Mouse (Mus musculus) kidney, embryonic 14.5 days (tissue): ENCODE results near the gene Sars. TPM values are rescaled to one million over a fixed set of nuclear protein-coding genes. Genes with fewer than 3 reads are reported as not detected.
A peak's percentile ranks its signal among the peaks of the same experiment; 100 is the strongest.

Experiments
- ATAC-seq: fragments of 200-750 bp; cut with Nextera tagmentation; 2 replicates; pipeline ENCODE4 v1.8.0; 2017; ENCODE audit warnings: moderate number of reproducible peaks, mild to moderate bottlenecking, moderate TSS enrichment, moderate library complexity; ENCODE audit not compliant: low FRiP score, low TSS enrichment
- H3K27ac ChIP-seq: fragments of 300-500 bp; sonication (generic); 2 replicates; pipeline ENCODE4 v1.5.1; 2014; ENCODE audit warnings: low read depth, mild to moderate bottlenecking, low read length, moderate library complexity, mixed read lengths
- H3K27me3 ChIP-seq: fragments of 300-500 bp; sonication (generic); 2 replicates; pipeline ENCODE4 v1.6.1; 2014; ENCODE audit warnings: mild to moderate bottlenecking, low read length; ENCODE audit not compliant: control insufficient read depth, insufficient read depth
- H3K36me3 ChIP-seq: fragments of 300-500 bp; sonication (generic); 2 replicates; pipeline ENCODE4 v1.6.1; 2014; ENCODE audit warnings: low read length, mixed read lengths; ENCODE audit not compliant: control insufficient read depth, insufficient read depth
- H3K4me1 ChIP-seq: fragments of 300-500 bp; sonication (generic); 2 replicates; pipeline ENCODE4 v1.6.1; 2014; ENCODE audit warnings: low read length, mixed read lengths; ENCODE audit not compliant: control insufficient read depth, insufficient read depth
- H3K4me2 ChIP-seq: fragments of 300-500 bp; sonication (generic); replicated peaks from 2 replicates; pipeline ENCODE4 v1.6.1; 2014; ENCODE audit warnings: low read depth, mild to moderate bottlenecking, low read length
- H3K4me3 ChIP-seq: fragments of 300-500 bp; sonication (generic); 2 replicates; pipeline ENCODE4 v1.5.1; 2014; ENCODE audit warnings: mild to moderate bottlenecking, low read length
- H3K9ac ChIP-seq: fragments of 300-500 bp; sonication (generic); 2 replicates; pipeline ENCODE4 v1.6.1; 2014; ENCODE audit warnings: low read depth, mild to moderate bottlenecking, low read length, moderate library complexity
- H3K9me3 ChIP-seq: fragments of 300-500 bp; sonication (generic); 2 replicates; pipeline ENCODE4 v1.6.1; 2016; ENCODE audit warnings: low read length; ENCODE audit not compliant: control insufficient read depth
- WGBS: fragments of 180-500 bp; shearing (Covaris S2); extraction: QIAGEN DNeasy Blood & Tissue Kit; methylation state at CpG from one replicate; pipeline ENCODE4 v1.1.7; 2014; 5-methylcytosine and 5-hydroxymethylcytosine counted together
- polyA plus RNA-seq: library from polyadenylated mRNA; unstranded; fragments of >200 nt; fragmentation: Nextera tagmentation; extraction: Ambion mirVana; gene quantifications from 2 replicates; pipeline ENCODE4 v1.2.1, GENCODE M21; 2014

Sars gene
- polyA plus RNA-seq, 1 experiment from 2014 or later: 120 TPM

DNA sequence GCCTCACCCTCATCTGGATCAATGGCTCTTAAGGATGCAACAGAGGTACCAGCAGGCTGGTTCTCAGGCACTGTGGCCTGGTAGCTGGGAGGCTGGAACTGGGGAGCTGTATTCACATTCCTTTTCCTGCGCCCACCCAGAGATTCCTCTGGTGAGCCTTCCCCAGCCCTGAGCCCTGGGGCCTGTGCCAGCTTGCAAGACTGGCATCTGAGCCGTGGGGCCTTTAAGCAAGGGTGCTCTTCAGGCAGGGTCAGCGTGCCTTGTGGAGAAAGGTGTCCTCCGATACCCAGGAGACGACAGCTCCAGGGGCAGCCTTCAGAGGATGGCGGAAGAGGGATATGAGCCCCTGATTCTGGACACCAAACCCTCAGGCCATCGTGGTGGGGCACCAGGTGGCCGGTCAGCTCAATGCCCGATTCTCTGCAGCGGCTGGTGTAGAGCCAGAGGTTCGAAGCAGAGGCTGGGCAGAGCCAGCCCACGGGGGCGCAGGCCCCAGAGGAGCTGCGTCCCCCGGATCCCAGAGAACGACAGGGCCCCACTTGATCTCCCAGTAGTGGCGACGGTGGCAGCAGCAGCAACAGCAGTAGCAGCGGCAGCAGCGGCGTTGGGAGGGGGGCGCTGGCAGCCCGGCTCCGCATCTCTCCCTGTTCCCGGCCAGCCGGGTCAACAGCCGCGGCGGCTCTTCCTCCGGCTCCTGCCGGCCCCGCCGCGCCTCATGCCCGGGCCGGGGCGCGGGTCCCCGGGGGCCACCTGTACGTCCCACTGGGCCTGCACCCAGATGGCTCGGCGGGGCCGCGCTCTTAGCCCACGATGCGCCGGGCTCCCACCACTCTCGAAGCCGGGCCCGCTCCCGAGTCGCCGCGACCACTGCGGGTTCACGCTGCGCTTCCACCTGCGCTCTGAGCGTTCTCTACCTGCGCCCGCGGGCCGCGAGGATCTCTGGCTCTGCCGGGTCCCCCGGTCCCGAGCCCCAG, 29.9 kb downstream of the Sars start, which contains the start of gene Celsr2:
Gene Celsr2 (minus strand): TSS at position 696 of the 974 bp plus-strand sequence.
- peak; percentile 19 for ATAC-seq
- peaks cover 17% of the 10 kb centered on the region for H3K9me3 ChIP-seq
- H3K4me3 ChIP-seq: peak within 1 kb of the TSS; percentile 80
- peaks cover 22% of the 10 kb centered on the region for H3K36me3 ChIP-seq
- peak within 1 kb of the TSS; percentile 51; the same call in 1 of the 2 replicates for H3K27ac ChIP-seq
- H3K9ac ChIP-seq: peak within 1 kb of the TSS; percentile 82
- WGBS: 8% methylated on average over 56 of the region's 67 CpGs
- H3K27me3 ChIP-seq: peaks cover 8% of the 10 kb centered on the region; the same call in 1 of the 2 replicates
- peak within 1 kb of the TSS; percentile 97 for H3K4me2 ChIP-seq
- peaks cover 19% of the 10 kb centered on the region; the same call in 1 of the 2 replicates for H3K4me1 ChIP-seq

DNA sequence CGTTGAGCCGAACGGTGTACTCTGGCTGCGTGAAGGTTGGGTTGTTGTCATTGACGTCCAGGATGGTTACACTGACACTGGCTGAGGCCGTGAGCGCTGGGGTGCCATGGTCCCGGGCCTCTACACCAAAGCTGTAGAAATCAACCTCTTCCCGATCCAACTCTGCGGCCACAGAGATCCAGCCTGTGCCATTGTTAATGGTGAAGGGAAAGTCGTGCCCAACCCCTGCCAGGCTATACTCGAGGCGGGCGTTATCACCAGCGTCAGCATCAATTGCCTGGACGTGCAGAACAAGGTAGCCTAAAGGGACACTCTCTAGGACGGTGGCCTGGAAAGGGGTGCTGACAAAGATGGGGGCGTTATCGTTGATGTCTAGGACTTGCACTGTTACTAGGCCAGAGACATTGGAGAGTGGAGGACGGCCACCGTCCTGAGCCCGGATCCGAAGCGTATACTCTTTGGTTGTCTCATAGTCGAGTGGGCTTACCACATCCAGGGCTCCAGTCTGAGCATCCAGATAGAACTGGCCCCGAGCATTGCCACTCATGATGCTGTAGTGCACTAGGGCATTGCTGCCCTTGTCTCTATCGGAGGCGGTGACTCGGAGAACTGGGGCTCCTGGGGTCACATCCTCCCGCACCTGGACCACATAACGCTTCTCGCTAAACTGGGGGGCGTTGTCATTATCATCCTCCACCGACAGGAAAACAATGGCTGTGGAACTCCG, 31.2 kb downstream of the Sars start:
- Histone ChIP-seq H3K27ac (no peak overlapping the region), H3K27me3 (peaks cover 8% of the 10 kb centered on the region; the same call in 1 of the 2 replicates), H3K4me3 (no peak overlapping the region), H3K9me3 (peaks cover 17% of the 10 kb centered on the region), H3K36me3 (peaks cover 22% of the 10 kb centered on the region), H3K4me1 (peaks cover 24% of the 10 kb centered on the region; the same call in 1 of the 2 replicates), H3K9ac (no peak overlapping the region), H3K4me2 (no peak overlapping the region)
- no peak for ATAC-seq
- 96% methylated on average over 35 of the region's 35 CpGs for WGBS

DNA sequence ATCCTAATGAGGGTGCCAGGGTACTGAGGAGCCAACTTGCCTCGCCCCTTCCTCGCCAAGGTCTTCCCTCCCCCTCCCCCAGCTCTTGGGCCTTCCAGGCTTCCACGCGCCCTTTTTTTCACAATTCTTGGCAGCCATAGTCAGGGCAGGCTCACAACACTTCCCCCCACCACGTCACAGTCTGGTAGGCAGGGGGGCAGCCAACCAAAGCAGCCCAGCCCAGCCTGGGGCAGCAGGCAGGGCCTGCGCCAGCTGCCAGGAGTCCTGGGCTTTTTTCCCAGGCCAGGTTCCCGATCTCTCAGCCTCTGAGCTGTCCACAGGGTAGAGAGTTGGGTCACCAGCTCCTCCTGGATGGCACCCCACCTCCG, 33.3 kb downstream of the Sars start:
- H3K9me3 ChIP-seq: peaks cover 17% of the 10 kb centered on the region
- H3K4me2 ChIP-seq: peak overlapping the region; percentile 40
- 44% methylated on average over 8 of the region's 8 CpGs for WGBS
- peaks cover 5% of the 10 kb centered on the region; the same call in 1 of the 2 replicates for H3K27me3 ChIP-seq
- peaks cover 24% of the 10 kb centered on the region; the same call in 1 of the 2 replicates for H3K4me1 ChIP-seq
- H3K9ac ChIP-seq: peak overlapping the region; percentile 56
- H3K4me3 ChIP-seq: peak overlapping the region; percentile 17; the same call in 1 of the 2 replicates
- H3K27ac ChIP-seq: peak overlapping the region; percentile 99
- H3K36me3 ChIP-seq: peaks cover 27% of the 10 kb centered on the region
- ATAC-seq: peak; percentile 71

DNA sequence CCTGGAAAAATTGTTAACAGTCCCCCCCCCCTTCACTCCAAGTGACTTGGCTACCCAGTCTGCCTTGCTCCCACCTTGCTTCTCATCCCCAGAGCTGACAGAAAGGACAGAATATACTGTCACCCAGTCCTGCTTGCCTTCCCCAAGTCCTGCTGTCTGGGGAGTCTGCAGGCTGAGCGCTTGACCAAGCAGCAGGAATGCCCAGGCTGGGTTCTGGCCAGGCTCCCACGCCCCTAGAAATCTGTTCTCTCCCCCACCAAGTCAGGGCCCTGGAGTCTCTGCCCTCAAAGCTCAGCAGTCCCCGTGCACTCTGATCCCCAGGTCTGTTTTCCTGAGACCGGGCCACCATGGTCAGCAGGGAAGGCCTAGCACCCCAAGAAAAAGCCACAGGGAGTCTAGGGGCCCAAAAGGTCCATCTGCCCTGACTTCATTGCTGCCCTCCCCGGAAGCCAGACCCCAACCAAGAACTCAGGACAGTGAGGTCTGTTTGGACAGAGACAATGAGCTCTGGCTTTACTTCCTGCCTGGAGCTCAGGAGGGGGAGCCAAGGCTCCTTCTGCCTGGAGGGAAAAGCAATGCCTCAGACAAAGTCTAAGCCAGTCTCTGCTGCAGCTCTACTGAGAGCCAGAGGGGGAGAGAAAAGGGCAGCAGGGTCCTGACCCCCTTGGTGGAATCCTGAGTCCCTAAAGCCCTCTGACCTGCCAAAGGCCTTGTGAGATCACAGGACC, 33.8 kb downstream of the Sars start:
- Histone ChIP-seq H3K9ac (peak overlapping the region; percentile 56), H3K27me3 (peaks cover under 1% of the 10 kb centered on the region; the same call in 1 of the 2 replicates), H3K9me3 (peaks cover 17% of the 10 kb centered on the region), H3K4me3 (peak overlapping the region; percentile 17; the same call in 1 of the 2 replicates), H3K4me1 (peaks cover 24% of the 10 kb centered on the region; the same call in 1 of the 2 replicates), H3K4me2 (peak overlapping the region; percentile 40), H3K27ac (peak overlapping the region; percentile 99), H3K36me3 (peaks cover 32% of the 10 kb centered on the region)
- 30% methylated on average over 5 of the region's 5 CpGs for WGBS
- peak; percentile 75 for ATAC-seq

DNA sequence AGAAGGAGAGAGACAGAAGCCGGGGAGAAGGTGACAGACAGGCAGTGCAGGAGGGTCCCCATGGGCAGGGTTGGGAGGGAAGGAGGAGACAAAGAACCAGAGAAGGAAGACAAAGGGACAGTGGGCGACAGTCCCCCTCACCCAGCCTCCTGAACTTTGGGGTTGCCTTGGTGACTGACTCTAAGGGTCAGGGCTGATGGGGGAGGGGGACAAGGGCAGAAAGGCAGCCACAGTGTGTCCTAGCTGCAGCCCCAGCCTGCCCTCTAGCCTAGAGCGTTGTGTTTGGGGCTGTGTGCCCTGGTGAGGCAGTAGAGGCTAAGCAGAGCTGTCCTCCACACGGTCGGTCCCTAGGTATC, 34.7 kb downstream of the Sars start:
- Histone ChIP-seq H3K9me3 (peaks cover 17% of the 10 kb centered on the region), H3K4me3 (peak overlapping the region; percentile 17), H3K9ac (peak overlapping the region; percentile 56), H3K4me1 (peaks cover 30% of the 10 kb centered on the region; the same call in 1 of the 2 replicates), H3K4me2 (peak overlapping the region; percentile 40), H3K27ac (peak overlapping the region; percentile 99), H3K36me3 (peaks cover 32% of the 10 kb centered on the region), H3K27me3 (no peaks in the 10 kb centered on the region)
- 16% methylated on average over 5 of the region's 5 CpGs for WGBS
- peak; percentile 6; the same call in 1 of the 2 replicates for ATAC-seq

DNA sequence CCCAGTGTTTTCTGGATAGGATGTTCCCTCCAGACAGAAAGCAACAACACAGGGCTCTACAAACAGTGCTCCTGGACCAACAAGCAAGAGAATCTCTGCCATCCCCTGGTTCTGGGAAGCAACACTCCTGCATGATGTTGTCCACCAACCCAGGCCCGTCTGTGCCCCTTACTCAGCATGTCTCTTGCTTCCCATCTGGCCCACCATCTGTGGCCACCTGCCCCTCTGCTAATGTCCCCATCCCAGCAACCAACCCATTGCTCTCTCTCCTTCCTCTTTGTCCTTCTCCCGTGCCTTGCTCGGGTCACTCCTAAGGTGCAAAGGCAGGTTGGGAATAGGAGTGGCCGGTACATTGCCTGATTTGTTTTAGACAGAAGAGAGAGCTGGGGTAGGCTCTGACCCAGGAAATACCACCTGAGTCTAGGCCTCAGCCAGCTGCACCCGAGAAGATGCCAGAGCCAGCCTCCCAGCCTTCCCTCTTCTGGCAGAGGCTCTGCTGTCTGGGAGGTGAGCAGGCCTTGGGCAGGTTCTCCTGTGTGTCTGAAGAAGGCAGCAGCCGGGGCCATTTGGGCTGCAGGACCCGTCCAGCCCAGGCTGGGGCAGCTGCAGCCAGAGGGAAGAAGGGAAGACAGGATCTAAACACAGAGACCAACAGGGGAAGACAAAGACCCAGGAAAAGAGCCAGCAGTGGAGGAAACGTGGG, 35.2 kb downstream of the Sars start:
- H3K27ac ChIP-seq: peak overlapping the region; percentile 99
- peaks cover 34% of the 10 kb centered on the region for H3K4me1 ChIP-seq
- peaks cover 17% of the 10 kb centered on the region for H3K9me3 ChIP-seq
- H3K4me2 ChIP-seq: peak overlapping the region; percentile 40
- H3K4me3 ChIP-seq: peak overlapping the region; percentile 17
- ATAC-seq: no peak
- no peaks in the 10 kb centered on the region for H3K27me3 ChIP-seq
- 57% methylated on average over 8 of the region's 8 CpGs for WGBS
- H3K36me3 ChIP-seq: peaks cover 32% of the 10 kb centered on the region
- H3K9ac ChIP-seq: peak overlapping the region; percentile 56

DNA sequence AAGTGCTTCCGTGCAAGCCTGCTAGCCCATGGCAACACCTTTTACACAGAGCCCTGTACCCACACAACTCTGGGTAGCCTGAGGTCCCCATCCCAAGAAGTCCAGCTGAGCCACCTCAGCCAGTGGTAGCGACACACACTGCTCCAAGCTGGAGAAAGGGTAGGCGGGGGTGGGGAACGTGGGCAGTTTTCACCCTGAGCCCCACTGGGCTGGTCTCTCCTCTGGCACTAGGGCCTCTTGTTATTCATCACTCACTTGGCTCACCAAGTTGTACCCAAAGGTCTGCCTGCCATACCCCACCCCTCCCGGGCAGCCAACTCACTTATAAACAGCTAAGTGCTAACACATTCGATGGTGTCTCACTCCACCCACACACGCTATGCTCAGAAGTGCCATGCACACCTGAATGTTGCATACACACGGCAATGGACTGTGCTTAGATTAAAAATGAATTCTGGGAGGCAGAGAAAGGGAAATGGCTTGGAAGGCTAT, 36.4 kb downstream of the Sars start:
- peaks cover 34% of the 10 kb centered on the region for H3K4me1 ChIP-seq
- no peak overlapping the region for H3K4me2 ChIP-seq
- WGBS: 94% methylated on average over 8 of the region's 8 CpGs

More for the DNA sequence above, 36.4 kb downstream of the Sars start:
- peaks cover 7% of the 10 kb centered on the region for H3K9me3 ChIP-seq
- H3K4me3 ChIP-seq: no peak overlapping the region
- no peak overlapping the region for H3K27ac ChIP-seq
- peaks cover 23% of the 10 kb centered on the region for H3K36me3 ChIP-seq
- no peak overlapping the region for H3K9ac ChIP-seq
- no peaks in the 10 kb centered on the region for H3K27me3 ChIP-seq
- no peak for ATAC-seq
